Mouse (Mus musculus): ENCODE results near the gene Sptb. TPM values are rescaled to one million over a fixed set of nuclear protein-coding genes. Genes with fewer than 3 reads are reported as not detected.

Gene Sptb
- polyA plus RNA-seq, 1 experiment from 2014 or later: 1.4 TPM

DNA sequence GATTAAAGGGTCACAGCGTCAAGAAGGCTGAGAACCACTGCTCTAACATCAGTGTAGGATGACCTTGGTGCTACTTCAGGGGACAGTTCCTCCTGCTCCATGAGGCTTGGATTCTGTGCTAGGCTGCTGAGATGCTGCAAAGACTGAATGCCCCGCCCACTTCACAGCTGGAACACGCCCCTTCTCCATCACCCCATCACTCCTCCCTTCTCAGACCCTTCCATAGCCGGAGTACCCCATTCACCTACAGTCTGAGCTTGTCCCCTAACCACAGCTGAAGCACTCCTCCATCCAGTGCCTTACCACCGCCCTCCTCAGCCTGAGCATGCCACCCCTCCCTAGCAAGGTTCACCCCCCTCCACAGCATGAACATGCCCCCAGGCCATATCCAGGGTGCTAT is 90.5 kb downstream of the Sptb start:
- H3K36me3 ChIP-seq: no peaks in the 10 kb centered on the region
- H3K4me1 ChIP-seq: peaks cover 30% of the 10 kb centered on the region
- no peak overlapping the region for H3K27ac ChIP-seq
- ATAC-seq (ENCODE audit: insufficient number of reproducible peaks, low FRiP score, low TSS enrichment, low read depth): no peak
- no peaks in the 10 kb centered on the region for H3K9me3 ChIP-seq
- no peak overlapping the region for H3K4me2 ChIP-seq
- no peaks in the 10 kb centered on the region for H3K27me3 ChIP-seq
- H3K4me3 ChIP-seq: no peak overlapping the region
- H3K9ac ChIP-seq: no peak overlapping the region
- WGBS: 47% methylated on average over 5 of the region's 5 CpGs

DNA sequence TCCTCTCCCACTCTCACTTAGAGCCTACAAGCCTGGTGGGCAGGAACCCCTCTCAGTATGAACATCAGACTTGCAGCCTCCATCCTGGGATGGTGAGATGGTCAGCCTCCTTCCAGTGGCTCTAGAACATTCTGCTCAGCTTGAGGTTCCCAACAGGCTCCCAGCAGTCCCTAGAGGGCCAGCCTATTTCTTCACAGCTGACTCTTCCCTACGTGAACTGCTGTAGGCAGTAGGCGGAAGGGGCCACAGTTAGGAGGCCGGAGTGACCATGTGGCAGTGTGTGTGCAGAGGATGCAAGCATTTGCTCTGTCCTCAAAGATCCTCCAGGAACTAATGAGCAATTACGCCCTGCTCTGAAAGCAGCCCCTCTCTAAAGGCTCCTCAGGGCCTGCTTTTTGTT is 92.2 kb downstream of the Sptb start:
- no peak overlapping the region for H3K27ac ChIP-seq
- no peak for ATAC-seq (ENCODE audit: insufficient number of reproducible peaks, low FRiP score, low TSS enrichment, low read depth)
- H3K4me1 ChIP-seq: peaks cover 37% of the 10 kb centered on the region
- no peaks in the 10 kb centered on the region for H3K36me3 ChIP-seq
- H3K4me2 ChIP-seq: no peak overlapping the region
- no peak overlapping the region for H3K9ac ChIP-seq
- WGBS: 60% methylated on average over 4 of the region's 4 CpGs
- H3K27me3 ChIP-seq: no peaks in the 10 kb centered on the region
- no peak overlapping the region for H3K4me3 ChIP-seq
- no peaks in the 10 kb centered on the region for H3K9me3 ChIP-seq

DNA sequence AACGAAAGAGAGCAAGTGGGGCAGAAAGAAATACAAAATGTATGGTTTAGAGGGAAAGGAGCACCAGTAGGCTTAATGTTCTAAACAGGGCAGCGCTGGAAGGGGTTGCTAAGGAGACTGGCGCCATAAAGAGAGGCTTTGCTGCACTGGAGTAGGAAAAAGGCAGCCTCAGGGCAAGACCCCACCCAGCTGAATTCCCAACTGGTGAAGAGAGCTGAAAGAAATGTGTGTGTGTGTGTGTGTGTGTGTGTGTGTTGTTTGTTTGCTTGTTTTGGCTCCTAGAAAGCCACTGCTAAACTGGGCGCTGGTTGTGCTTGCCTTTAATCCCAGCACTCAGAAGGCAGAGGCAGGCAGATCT is 94.8 kb downstream of the Sptb start:
- 49% methylated on average over 4 of the region's 4 CpGs for WGBS
- no peak for ATAC-seq (ENCODE audit: insufficient number of reproducible peaks, low FRiP score, low TSS enrichment, low read depth)
- H3K4me2 ChIP-seq: no peak overlapping the region
- H3K27ac ChIP-seq: peak overlapping the region; percentile 75
- H3K36me3 ChIP-seq: no peaks in the 10 kb centered on the region
- no peaks in the 10 kb centered on the region for H3K9me3 ChIP-seq
- H3K9ac ChIP-seq: no peak overlapping the region
- peaks cover 32% of the 10 kb centered on the region for H3K4me1 ChIP-seq
- H3K27me3 ChIP-seq: no peaks in the 10 kb centered on the region
- no peak overlapping the region for H3K4me3 ChIP-seq

DNA sequence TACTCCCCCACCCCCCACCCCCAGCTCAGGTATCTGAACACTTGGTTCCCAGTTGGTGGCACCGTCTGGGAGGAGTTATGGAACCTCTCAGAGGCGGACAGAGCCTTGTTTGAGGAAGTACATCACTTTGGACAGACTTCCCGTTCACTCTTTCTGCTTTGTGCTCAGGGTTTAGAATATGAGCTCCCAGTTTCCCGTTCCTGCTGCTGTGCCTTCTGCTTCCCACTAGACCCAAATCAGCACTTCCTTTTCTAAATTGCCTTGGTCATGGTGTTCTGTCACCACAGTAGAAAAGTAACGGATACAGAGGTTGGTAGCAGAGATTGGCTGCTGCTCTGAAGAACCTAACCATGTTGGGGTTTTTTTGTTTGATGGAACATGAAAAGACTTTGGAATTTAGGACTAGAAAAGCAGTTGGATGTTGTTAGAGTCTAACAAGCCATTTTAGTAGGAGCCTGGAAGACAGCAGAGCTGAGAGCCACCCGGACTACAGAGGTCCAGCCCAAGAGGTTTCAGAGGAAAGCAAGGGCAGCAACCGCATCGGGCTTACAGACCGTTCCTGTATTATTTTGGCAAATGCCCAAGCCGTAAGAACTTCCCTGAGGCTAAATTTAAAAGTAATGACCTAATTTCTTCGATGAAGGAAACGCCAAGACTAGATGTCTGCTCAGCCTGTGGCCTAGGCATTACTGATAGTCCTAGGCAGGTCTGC is 95.3 kb downstream of the Sptb start:
- Histone ChIP-seq H3K27ac (peak overlapping the region; percentile 75), H3K9ac (no peak overlapping the region), H3K4me3 (no peak overlapping the region), H3K4me1 (peaks cover 32% of the 10 kb centered on the region), H3K9me3 (no peaks in the 10 kb centered on the region), H3K36me3 (no peaks in the 10 kb centered on the region), H3K4me2 (no peak overlapping the region), H3K27me3 (no peaks in the 10 kb centered on the region)
- 21% methylated on average over 12 of the region's 12 CpGs for WGBS
- ATAC-seq (ENCODE audit: insufficient number of reproducible peaks, low FRiP score, low TSS enrichment, low read depth): no peak

DNA sequence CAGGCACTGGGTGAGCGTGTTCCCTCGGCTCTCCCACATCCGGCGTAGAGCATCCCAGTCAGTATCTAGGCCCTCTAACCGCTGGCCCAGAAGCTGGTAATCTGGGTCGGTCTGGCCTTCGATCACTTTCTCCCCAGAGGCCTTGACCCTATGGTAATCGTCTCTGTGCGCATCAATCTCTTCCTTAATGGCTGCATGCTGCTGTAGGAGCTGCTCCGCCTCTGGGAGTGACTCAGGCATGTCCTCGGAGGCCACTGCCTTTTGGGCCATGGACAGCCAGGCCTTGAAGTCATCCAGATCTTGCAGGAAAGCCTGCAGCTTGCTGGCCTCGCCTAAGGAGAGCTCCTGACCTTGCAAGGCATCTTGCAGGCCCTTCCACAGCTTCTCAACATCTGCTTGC is 97.7 kb downstream of the Sptb start:
- no peak overlapping the region for H3K4me2 ChIP-seq
- 85% methylated on average over 12 of the region's 12 CpGs for WGBS

DNA sequence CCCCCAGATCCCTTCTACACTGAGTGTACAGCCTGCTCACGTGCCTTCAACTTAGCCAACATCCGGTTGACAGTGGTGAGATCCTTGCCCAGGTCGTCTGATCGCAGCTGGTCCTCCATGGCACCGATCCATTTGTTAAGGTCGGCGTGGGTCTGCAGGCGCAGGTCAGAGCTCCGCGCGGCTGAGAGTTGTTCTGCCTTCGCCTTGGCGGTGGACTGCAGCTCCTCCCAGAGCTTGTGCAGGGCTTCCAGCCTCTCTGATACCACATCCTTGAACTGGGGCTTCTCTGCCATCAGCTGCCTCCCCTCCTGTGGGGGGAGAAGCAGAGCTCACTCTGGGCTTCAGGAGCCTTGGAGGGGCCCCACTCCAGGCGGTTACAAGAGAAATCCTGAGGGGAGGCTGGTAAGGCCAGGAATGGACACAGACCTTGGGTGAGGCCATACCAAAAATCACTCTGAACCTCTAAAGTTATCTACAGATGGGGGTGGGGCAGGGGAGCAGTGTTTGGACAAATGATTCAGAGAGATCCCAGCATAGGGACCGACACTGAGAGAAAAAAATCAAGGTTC is 101.3 kb downstream of the Sptb start:
- no peak for ATAC-seq (ENCODE audit: insufficient number of reproducible peaks, low FRiP score, low TSS enrichment, low read depth)

More for the DNA sequence above, 97.7 kb downstream of the Sptb start:
- Histone ChIP-seq H3K9me3 (no peaks in the 10 kb centered on the region), H3K4me1 (peaks cover 19% of the 10 kb centered on the region), H3K9ac (no peak overlapping the region), H3K27ac (no peak overlapping the region), H3K4me3 (no peak overlapping the region), H3K36me3 (no peaks in the 10 kb centered on the region), H3K27me3 (no peaks in the 10 kb centered on the region)
- no peak for ATAC-seq (ENCODE audit: insufficient number of reproducible peaks, low FRiP score, low TSS enrichment, low read depth)

DNA sequence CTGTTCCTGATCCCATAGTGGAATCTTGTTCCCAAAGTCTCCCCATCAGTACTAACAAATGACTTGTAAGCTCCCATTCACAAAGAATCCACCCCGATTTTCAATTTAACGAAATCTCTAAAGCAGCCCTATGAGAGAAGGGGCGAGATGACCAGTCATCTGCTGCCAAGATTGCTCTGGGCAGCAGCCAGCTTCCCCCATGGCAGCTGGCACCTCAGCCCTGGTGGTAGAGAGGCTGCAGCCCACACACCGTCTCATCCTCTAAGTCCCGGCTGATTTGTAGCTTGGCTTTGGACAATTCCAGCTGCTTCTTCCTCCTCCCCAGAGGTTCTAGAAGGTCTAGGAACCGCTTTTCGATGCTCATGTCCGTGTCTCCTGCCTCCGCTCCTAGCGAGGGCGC is 102.1 kb downstream of the Sptb start:
- Histone ChIP-seq H3K9me3 (no peaks in the 10 kb centered on the region), H3K4me2 (no peak overlapping the region), H3K4me3 (no peak overlapping the region), H3K9ac (no peak overlapping the region), H3K27ac (no peak overlapping the region), H3K27me3 (no peaks in the 10 kb centered on the region), H3K4me1 (peaks cover 8% of the 10 kb centered on the region; the same call in 1 of the 2 replicates), H3K36me3 (no peaks in the 10 kb centered on the region)
- 78% methylated on average over 11 of the region's 11 CpGs for WGBS
- ATAC-seq (ENCODE audit: insufficient number of reproducible peaks, low FRiP score, low TSS enrichment, low read depth): no peak

More for the DNA sequence above, 101.3 kb downstream of the Sptb start:
- 76% methylated on average over 15 of the region's 15 CpGs for WGBS
- Histone ChIP-seq H3K9ac (no peak overlapping the region), H3K36me3 (no peaks in the 10 kb centered on the region), H3K27me3 (no peaks in the 10 kb centered on the region), H3K4me3 (no peak overlapping the region), H3K9me3 (no peaks in the 10 kb centered on the region), H3K4me1 (peaks cover 12% of the 10 kb centered on the region), H3K4me2 (no peak overlapping the region), H3K27ac (no peak overlapping the region)

DNA sequence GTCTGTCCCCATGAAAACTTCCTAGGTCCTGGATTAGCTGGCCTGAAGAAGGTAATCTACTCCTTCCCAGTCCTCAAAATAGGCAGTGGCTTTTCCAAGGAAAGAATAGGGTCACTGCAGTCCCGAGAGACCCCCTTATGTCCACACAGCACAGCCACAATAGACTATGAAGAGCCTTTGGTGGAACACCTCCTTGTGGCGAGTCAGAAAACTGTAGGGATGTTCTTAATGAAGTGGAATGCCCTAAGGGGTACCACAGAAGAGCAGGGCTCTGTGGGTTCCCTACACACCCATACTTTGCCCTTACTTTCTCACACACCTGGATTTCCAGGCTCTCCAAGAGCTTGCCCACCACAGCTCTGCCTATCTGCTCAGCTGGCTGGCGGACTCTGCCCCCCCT is 104.5 kb downstream of the Sptb start:
- peaks cover 8% of the 10 kb centered on the region; the same call in 1 of the 2 replicates for H3K4me1 ChIP-seq
- H3K27me3 ChIP-seq: no peaks in the 10 kb centered on the region
- no peaks in the 10 kb centered on the region for H3K36me3 ChIP-seq
- H3K4me3 ChIP-seq: no peak overlapping the region
- no peak overlapping the region for H3K9ac ChIP-seq
- H3K4me2 ChIP-seq: no peak overlapping the region
- ATAC-seq (ENCODE audit: insufficient number of reproducible peaks, low FRiP score, low TSS enrichment, low read depth): no peak
- no peak overlapping the region for H3K27ac ChIP-seq
- H3K9me3 ChIP-seq: no peaks in the 10 kb centered on the region
- WGBS: 63% methylated on average over 3 of the region's 3 CpGs

DNA sequence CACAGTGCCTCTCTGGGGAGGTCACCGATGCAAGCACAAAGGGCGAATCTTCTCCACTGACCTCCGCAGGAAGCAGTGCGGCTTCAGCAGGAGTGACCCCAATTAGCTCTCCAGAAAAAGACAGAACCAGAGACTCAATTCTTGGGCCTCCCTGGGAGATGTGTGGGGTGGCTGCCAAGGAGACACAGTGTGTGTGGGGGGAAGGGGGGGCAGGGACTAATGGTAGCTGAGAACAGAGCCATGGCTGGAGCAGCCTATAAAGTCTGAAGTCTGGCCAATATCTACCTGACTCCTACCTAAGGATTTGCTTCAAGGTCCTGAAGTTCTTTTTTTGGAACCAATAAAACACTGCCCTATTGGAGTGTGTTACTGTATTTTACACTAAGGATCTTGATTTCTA is 105.8 kb downstream of the Sptb start:
- ATAC-seq (ENCODE audit: insufficient number of reproducible peaks, low FRiP score, low TSS enrichment, low read depth): no peak
- Histone ChIP-seq H3K4me1 (peaks cover 8% of the 10 kb centered on the region; the same call in 1 of the 2 replicates), H3K27me3 (no peaks in the 10 kb centered on the region), H3K4me3 (no peak overlapping the region), H3K4me2 (no peak overlapping the region), H3K36me3 (no peaks in the 10 kb centered on the region), H3K9me3 (no peaks in the 10 kb centered on the region), H3K27ac (no peak overlapping the region), H3K9ac (no peak overlapping the region)
- 67% methylated on average over 4 of the region's 4 CpGs for WGBS

DNA sequence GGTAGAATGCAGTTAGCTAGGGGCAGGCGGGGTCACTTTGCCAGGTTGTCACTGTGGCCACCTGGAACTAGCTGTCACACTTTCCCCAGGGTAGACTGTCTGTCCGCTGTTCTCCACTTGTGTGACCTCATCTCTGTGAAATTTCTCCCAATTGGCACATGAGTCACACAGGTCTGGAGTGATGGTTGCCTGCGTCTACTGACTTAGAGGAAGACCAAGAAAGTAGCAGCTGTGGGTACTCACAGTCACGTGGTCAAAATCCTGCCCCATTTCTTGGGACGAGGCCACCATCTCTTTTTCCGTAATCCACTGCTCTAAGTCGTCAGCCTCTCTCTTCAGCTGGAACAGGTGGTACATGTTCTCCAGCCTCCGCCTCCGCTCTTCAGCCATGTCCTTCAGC is 106.6 kb downstream of the Sptb start:
- Histone ChIP-seq H3K4me1 (peaks cover 8% of the 10 kb centered on the region; the same call in 1 of the 2 replicates), H3K27ac (no peak overlapping the region), H3K27me3 (no peaks in the 10 kb centered on the region), H3K4me3 (no peak overlapping the region), H3K36me3 (no peaks in the 10 kb centered on the region), H3K9ac (no peak overlapping the region), H3K4me2 (no peak overlapping the region), H3K9me3 (no peaks in the 10 kb centered on the region)
- ATAC-seq (ENCODE audit: insufficient number of reproducible peaks, low FRiP score, low TSS enrichment, low read depth): peak; percentile 55; the same call in 1 of the 2 replicates
- WGBS: 74% methylated on average over 9 of the region's 9 CpGs

DNA sequence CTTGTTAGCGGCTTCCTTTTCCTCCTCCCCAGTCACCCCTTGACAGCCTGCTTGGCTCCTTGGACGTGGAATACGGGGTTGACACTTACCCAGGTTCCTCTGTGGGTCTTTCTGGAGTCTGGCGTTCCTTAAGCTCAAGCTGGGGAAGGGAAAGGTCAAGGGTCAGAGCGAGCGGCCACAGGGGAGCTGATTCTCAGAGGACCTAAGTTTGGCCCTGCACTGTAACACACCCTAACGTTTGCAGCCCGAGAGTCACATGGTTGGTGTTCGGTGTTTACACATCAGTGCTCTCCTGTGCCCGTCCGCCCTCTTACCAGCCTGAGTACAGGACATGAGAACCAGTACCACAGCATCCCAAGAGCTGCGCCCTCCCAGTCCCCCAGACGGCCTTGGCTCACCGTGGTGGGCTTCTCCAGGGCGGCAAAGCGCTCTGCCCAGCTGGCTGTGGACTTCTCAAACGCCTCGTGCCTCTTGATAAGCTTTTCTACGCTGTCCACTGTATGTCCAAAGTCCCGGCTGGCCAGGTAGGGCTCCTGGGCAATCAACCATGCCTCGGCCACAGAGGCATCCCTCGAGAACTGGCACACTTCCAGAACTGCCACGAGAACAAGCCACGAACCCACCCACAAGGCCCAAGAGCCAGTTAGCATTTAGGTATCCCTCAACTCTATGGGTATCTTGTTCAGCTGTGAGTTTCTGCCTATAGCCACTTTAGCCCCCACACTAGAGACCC is 112.0 kb downstream of the Sptb start:
- 74% methylated on average over 24 of the region's 24 CpGs for WGBS
- no peak for ATAC-seq (ENCODE audit: insufficient number of reproducible peaks, low FRiP score, low TSS enrichment, low read depth)
- Histone ChIP-seq H3K36me3 (no peaks in the 10 kb centered on the region), H3K27ac (no peak overlapping the region), H3K4me2 (no peak overlapping the region), H3K9me3 (no peaks in the 10 kb centered on the region), H3K9ac (no peak overlapping the region), H3K4me3 (no peak overlapping the region), H3K27me3 (no peaks in the 10 kb centered on the region), H3K4me1 (peaks cover 34% of the 10 kb centered on the region)

DNA sequence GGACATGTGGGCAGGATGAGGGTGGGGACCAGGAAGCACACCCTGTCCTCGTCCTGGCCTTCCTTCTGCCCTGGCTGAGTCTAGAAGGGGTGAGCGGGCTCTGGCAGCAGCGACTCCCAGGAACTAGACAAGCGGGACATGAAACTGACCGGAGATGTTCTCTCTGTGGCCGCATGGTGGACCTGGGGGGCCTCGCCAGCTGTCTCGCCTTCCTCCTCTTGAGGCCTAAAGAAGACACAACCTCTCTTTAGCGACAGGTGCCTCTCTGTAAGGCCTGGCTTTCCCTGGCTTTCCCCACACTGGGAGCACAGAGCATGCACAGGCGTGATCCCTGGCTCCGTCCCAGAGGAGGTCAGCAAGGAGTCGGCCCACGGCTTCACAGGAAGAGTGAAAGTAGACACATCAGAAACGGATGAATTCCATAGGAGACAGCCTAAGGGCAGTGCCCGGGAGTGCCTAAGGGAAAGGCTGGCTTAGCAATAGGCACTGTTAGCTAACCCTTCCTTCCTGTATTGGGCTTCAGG is 112.7 kb downstream of the Sptb start:
- peaks cover 40% of the 10 kb centered on the region for H3K4me1 ChIP-seq
- no peaks in the 10 kb centered on the region for H3K36me3 ChIP-seq
- ATAC-seq (ENCODE audit: insufficient number of reproducible peaks, low FRiP score, low TSS enrichment, low read depth): no peak
- no peak overlapping the region for H3K9ac ChIP-seq
- H3K9me3 ChIP-seq: no peaks in the 10 kb centered on the region
- H3K27ac ChIP-seq: no peak overlapping the region
- no peak overlapping the region for H3K4me2 ChIP-seq
- WGBS: 71% methylated on average over 15 of the region's 15 CpGs
- H3K27me3 ChIP-seq: no peaks in the 10 kb centered on the region
- H3K4me3 ChIP-seq: no peak overlapping the region
